Mouse (Mus musculus) neural tube, embryonic 14.5 days (tissue): ENCODE measurements at regions not wholly inside any gene's neighbourhood (a gene's known extent, or its start where the extent isn't known, plus 50 kb on each side); places are given as distances from the start of the nearest gene placed in this dataset.

Source experiments
- ATAC-seq: fragments of 200-750 bp; cut with Nextera tagmentation; 2 replicates; pipeline ENCODE4 v1.8.0; 2017; ENCODE audit warnings: low read depth, mild to moderate bottlenecking, moderate TSS enrichment, moderate library complexity
- H3K27ac ChIP-seq: fragments of 300-500 bp; sonication (generic); 2 replicates; pipeline ENCODE4 v1.5.1; 2014; ENCODE audit warnings: low read depth, mild to moderate bottlenecking, control low read depth, low read length, moderate library complexity, mixed read lengths
- H3K27me3 ChIP-seq: fragments of 300-500 bp; sonication (generic); 2 replicates; pipeline ENCODE4 v1.6.1; 2014; ENCODE audit warnings: low read length; ENCODE audit not compliant: control insufficient read depth, insufficient read depth
- H3K36me3 ChIP-seq: fragments of 300-500 bp; sonication (generic); 2 replicates; pipeline ENCODE4 v1.6.1; 2014; ENCODE audit warnings: low read length, mixed read lengths; ENCODE audit not compliant: control insufficient read depth, insufficient read depth
- H3K4me1 ChIP-seq: fragments of 300-500 bp; sonication (generic); 2 replicates; pipeline ENCODE4 v1.6.1; 2014; ENCODE audit warnings: low read length; ENCODE audit not compliant: control insufficient read depth, insufficient read depth
- H3K4me2 ChIP-seq: fragments of 300-500 bp; sonication (generic); 2 replicates; pipeline ENCODE4 v1.6.1; 2014; ENCODE audit warnings: mild to moderate bottlenecking, low read depth, low read length, control low read depth
- H3K4me3 ChIP-seq: fragments of 300-500 bp; sonication (generic); 2 replicates; pipeline ENCODE4 v1.5.1; 2014; ENCODE audit warnings: low read depth, low read length, control low read depth, mixed read lengths
- H3K9ac ChIP-seq: fragments of 300-500 bp; sonication (generic); replicated peaks from 2 replicates; pipeline ENCODE4 v1.6.1; 2014; ENCODE audit warnings: low read depth, mild to moderate bottlenecking, control low read depth, low read length, mixed read lengths
- H3K9me3 ChIP-seq: fragments of 300-500 bp; sonication (generic); 2 replicates; pipeline ENCODE4 v1.6.1; 2016; ENCODE audit warnings: low read length; ENCODE audit not compliant: control insufficient read depth
- WGBS: fragments of 180-500 bp; shearing (Covaris S2); extraction: QIAGEN DNeasy Blood & Tissue Kit; methylation state at CpG from one replicate; pipeline ENCODE4 v1.1.7; 2014; 5-methylcytosine and 5-hydroxymethylcytosine counted together

DNA sequence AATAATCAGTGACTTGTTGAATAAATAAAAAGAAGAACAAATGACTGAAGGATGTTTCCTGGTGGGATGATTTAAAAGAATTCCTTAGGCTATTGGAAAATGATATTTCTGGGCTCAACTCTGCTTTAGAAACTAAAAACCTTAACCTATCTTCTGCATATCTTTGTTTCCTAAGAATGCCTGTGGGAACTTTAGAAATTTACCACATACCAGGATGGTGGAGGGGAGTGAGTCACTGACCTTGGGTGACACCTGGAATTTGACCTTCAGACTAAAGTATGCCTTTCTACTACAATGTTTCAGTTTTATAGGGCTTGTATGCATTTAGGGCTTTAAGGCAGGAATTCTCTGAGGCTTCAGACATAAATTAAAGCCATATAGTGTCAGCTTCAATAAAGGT, 972.3 kb downstream of the Ttll7 start:
- ATAC-seq: no peak

DNA sequence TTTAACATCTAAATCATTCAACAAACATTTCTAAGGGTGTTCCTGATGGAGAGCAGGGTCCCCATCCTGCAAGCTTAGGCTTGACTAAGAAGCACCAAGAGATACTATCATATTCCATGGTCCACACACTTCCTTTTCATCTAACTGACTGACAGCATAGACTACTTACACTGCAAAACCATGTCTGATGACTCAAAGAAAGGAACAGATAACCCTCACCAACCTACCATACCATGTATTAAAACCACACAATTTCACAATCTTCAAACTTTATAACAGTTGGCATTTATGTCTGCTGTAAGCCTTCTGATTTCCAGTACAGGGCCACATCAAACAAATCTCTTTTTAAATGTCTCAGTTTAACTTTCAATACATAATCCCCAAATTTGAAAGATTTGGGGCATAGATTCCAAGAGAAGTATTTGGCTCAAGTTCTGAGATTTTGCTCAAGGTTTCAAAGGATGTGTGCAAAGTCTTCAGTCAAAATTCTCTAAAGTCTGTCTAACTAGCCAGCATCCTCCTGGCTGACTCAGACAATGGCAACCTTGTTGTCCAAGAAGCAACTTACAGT, 962.0 kb downstream of the Ttll7 start:
- H3K4me2 ChIP-seq: no peak overlapping the region
- no peaks in the 10 kb centered on the region for H3K9me3 ChIP-seq
- no peak overlapping the region for H3K27ac ChIP-seq
- no peaks in the 10 kb centered on the region for H3K4me1 ChIP-seq
- H3K36me3 ChIP-seq: no peaks in the 10 kb centered on the region
- H3K4me3 ChIP-seq: no peak overlapping the region
- H3K27me3 ChIP-seq: no peaks in the 10 kb centered on the region
- no peak overlapping the region for H3K9ac ChIP-seq
- ATAC-seq: no peak

More for the DNA sequence above, 972.3 kb downstream of the Ttll7 start:
- no peaks in the 10 kb centered on the region for H3K9me3 ChIP-seq
- no peaks in the 10 kb centered on the region for H3K27me3 ChIP-seq
- no peaks in the 10 kb centered on the region for H3K4me1 ChIP-seq
- no peak overlapping the region for H3K4me3 ChIP-seq
- no peak overlapping the region for H3K9ac ChIP-seq
- H3K27ac ChIP-seq: no peak overlapping the region
- H3K36me3 ChIP-seq: no peaks in the 10 kb centered on the region
- no peak overlapping the region for H3K4me2 ChIP-seq

DNA sequence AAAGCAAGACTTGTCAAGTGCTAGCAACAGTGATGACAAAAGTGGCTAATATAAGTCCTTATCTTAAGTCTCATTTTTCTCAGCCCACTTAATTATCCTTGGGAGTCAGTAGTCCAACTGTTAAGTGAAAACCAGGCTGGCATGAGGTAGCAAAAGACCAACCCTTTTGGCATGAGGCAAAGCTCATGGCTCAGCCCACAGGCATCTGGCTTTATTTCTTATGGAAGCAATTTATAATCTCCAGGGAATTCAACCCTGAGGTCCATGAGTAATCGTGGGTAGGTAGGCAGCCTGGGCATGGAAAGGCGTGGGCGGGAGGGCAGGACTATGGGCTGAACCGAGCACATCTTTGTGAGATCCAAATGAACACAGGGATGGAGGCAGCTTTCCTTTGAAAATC, 950.4 kb downstream of the Ttll7 start:
- Histone ChIP-seq H3K36me3 (no peaks in the 10 kb centered on the region), H3K9ac (no peak overlapping the region), H3K9me3 (no peaks in the 10 kb centered on the region), H3K27ac (no peak overlapping the region), H3K4me2 (no peak overlapping the region), H3K4me1 (no peaks in the 10 kb centered on the region), H3K4me3 (no peak overlapping the region), H3K27me3 (no peaks in the 10 kb centered on the region)
- no peak for ATAC-seq
- 82% methylated on average over 4 of the region's 4 CpGs for WGBS

DNA sequence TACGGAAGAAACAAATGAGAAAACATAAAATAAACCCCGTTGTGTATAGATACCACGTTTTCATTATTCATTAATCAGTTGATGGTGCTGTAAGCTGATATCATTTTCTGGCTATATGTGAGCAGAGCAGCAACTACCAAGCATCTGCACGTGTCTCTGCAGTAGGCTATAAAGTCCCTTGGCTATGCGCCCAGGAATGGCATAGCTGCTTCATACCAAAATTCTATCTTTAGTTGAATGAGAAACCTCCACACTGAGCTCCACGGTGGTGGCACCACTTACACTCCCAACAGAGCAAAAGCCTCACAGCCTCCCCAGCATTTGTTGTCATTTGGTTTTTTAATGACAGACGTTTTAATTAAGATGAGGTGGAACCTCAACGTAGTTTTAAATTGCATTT, 944.4 kb downstream of the Ttll7 start:
- H3K9ac ChIP-seq: no peak overlapping the region
- no peaks in the 10 kb centered on the region for H3K27me3 ChIP-seq
- H3K36me3 ChIP-seq: no peaks in the 10 kb centered on the region
- no peak overlapping the region for H3K4me2 ChIP-seq
- H3K4me1 ChIP-seq: no peaks in the 10 kb centered on the region
- no peak for ATAC-seq
- WGBS: 78% methylated on average over 8 of the region's 8 CpGs
- H3K9me3 ChIP-seq: no peaks in the 10 kb centered on the region
- H3K4me3 ChIP-seq: no peak overlapping the region
- H3K27ac ChIP-seq: no peak overlapping the region

DNA sequence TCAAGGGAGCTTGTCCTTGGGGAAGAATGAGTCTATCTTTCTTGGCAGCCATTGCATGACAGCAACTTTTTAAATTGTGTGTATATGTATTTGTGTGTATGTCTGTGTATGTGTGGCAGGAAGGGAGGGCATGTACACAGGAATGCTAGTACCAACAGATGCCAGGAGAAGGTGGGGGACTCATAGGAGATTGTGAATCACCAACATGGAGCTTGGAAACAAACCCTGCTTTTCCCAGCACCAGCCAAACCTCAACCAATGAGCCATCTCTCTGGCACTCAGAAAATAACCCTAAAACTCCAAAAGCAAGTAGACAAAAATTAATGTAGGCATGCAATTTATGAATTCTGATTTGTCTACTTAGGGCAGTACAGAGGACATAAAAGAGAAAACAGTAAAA, 942.9 kb downstream of the Ttll7 start:
- no peak for ATAC-seq
- Histone ChIP-seq H3K9me3 (no peaks in the 10 kb centered on the region), H3K27ac (no peak overlapping the region), H3K27me3 (no peaks in the 10 kb centered on the region), H3K4me2 (no peak overlapping the region), H3K4me1 (no peaks in the 10 kb centered on the region), H3K36me3 (no peaks in the 10 kb centered on the region), H3K9ac (no peak overlapping the region), H3K4me3 (no peak overlapping the region)

DNA sequence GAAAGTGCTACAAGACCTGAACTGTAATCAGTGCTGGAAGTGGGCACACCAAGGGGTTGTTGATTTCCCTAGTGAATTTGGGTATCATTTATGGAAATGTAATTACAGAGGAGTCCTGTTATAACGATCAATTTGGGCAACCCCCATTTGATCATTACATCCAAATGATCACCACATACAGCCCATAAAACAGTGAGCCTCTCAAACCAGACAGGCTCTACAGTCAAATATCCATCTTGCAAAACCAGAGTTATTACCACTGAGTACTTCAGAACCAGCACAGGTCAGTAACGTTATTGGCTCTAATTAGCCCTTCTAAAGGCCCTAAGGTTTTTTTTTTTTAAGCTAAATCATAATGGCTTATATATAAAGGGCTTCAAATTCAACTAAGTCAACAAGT, 934.4 kb downstream of the Ttll7 start:
- no peaks in the 10 kb centered on the region for H3K27me3 ChIP-seq
- no peaks in the 10 kb centered on the region for H3K9me3 ChIP-seq
- WGBS: 43% methylated on average over 2 of the region's 2 CpGs
- H3K27ac ChIP-seq: no peak overlapping the region
- no peaks in the 10 kb centered on the region for H3K36me3 ChIP-seq
- H3K4me2 ChIP-seq: no peak overlapping the region
- peak; percentile 72; the same call in 1 of the 2 replicates for ATAC-seq
- H3K9ac ChIP-seq: no peak overlapping the region
- H3K4me3 ChIP-seq: no peak overlapping the region
- H3K4me1 ChIP-seq: no peaks in the 10 kb centered on the region

DNA sequence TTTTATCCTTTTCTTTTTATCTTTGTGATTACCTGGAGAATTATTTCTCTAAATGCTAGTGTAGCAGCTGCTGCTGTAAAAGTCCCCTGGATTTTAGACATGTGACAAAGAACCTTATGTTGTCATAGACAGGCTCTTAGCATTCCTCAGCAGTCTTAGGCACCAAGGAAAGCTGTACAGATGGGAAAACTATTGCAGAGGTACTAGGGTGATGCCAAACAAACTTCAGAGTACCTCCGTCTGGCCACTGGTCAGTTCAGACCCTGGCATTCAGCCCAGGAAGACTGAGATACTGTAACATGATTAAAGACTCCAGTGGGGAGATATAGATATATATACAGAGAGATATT, 898.6 kb downstream of the Ttll7 start:
- whole genome bisulfite sequencing: 66% methylated on average over 1 of the region's 1 CpGs
- H3K4me1 ChIP-seq: no peaks in the 10 kb centered on the region
- no peak overlapping the region for H3K9ac ChIP-seq
- no peak overlapping the region for H3K27ac ChIP-seq
- no peaks in the 10 kb centered on the region for H3K9me3 ChIP-seq
- H3K4me2 ChIP-seq: no peak overlapping the region
- H3K36me3 ChIP-seq: no peaks in the 10 kb centered on the region
- H3K4me3 ChIP-seq: no peak overlapping the region
- H3K27me3 ChIP-seq: no peaks in the 10 kb centered on the region
- no peak for ATAC-seq

DNA sequence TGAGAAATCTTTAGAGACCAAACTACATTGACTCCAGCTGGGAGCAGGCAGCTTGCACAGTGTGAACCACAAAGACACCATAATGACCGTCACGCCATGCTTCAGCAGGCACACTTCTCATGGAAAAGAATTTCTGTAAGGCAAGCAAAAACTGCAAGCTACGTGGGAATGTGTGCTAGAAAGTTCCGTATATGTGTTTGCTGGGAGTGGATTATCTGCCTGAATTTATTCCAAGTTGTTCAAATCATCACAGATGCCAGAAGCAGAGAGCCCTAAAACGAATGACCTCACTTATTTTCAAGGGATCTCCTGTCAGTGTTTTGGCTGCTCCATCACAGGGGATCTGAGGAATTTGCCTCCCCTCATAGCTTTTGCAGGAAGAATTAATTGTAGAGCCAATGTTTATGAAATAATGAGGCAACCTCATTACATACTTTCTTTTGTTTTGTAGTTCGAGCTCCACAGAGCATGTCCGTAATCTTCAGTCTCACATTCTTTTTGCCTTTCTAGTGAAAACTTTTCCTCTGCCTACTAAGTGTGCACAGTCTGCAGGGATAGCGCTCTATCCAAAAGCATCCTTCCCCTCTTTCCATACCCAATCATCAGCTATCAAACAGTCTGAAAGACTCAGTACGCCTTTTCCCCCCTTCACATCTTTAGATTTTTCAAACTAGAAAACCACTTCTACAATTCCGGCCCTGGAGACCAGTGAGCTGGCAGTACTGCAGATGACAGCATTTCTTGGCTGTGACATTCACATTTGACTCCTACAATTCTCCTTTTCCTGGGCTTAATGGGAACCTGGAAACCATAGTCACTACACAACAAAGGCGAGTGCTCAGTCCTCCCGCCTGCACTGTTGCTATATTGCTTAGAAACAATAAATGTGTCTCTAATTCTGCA, 898.0 kb downstream of the Ttll7 start:
- no peaks in the 10 kb centered on the region for H3K36me3 ChIP-seq
- no peak overlapping the region for H3K9ac ChIP-seq
- no peak overlapping the region for H3K27ac ChIP-seq
- WGBS: 55% methylated on average over 12 of the region's 12 CpGs
- no peaks in the 10 kb centered on the region for H3K4me1 ChIP-seq
- no peaks in the 10 kb centered on the region for H3K27me3 ChIP-seq
- no peaks in the 10 kb centered on the region for H3K9me3 ChIP-seq
- no peak overlapping the region for H3K4me2 ChIP-seq
- ATAC-seq: no peak
- no peak overlapping the region for H3K4me3 ChIP-seq

DNA sequence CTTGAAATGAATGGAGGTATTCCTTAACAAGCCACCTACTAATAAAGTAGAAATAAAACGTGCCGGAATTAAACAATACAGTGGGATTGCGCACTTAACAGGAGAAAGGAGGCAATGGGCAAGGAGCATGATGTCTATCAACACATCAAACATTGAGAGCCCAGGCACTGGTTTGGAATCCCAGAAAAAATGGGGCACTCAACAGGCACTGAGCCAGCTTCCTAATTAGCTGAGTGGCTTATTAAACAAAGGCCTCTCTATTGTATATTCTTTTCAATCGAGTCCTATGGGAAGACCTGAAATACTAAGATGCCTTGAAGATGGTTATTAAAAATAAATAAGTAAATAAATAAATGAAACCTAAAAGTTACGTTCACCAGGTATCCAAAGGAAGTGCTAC, 897.3 kb downstream of the Ttll7 start:
- Histone ChIP-seq H3K36me3 (no peaks in the 10 kb centered on the region), H3K9ac (no peak overlapping the region), H3K27me3 (no peaks in the 10 kb centered on the region), H3K4me2 (no peak overlapping the region), H3K9me3 (no peaks in the 10 kb centered on the region), H3K27ac (no peak overlapping the region), H3K4me1 (no peaks in the 10 kb centered on the region), H3K4me3 (no peak overlapping the region)
- WGBS: 77% methylated on average over 5 of the region's 5 CpGs
- ATAC-seq: no peak
